Mouse (Mus musculus): ENCODE results near the gene Zfp277.

Gene Zfp277

GRCm38 (mm10) chr12:40445648-40446449, at the start of gene Zfp277, which contains the start of gene Dock4:
Gene Zfp277 (minus strand): TSS chr12:40445902.
Gene Dock4 (plus strand): TSS chr12:40445952.
- DNase-seq: peak; percentile 100

GRCm38 (mm10) chr12:40486047-40486837, 40.5 kb upstream of the Zfp277 start:
- no peak for DNase-seq

- no peak for DNase-seq
Measured at GRCm38 (mm10) chr12:40485210-40485609, 39.5 kb upstream of the Zfp277 start.

GRCm38 (mm10) chr12:40484224-40484623, 38.5 kb upstream of the Zfp277 start:
- no peak for DNase-seq

- peak; percentile 68 to 72 for DNase-seq
Measured at GRCm38 (mm10) chr12:40477621-40478452, 32.1 kb upstream of the Zfp277 start.

GRCm38 (mm10) chr12:40473709-40474108, 28.0 kb upstream of the Zfp277 start:
- no peak for DNase-seq

GRCm38 (mm10) chr12:40471649-40472399, 26.1 kb upstream of the Zfp277 start:
- DNase-seq: no peak

- DNase-seq: no peak
Measured at GRCm38 (mm10) chr12:40469009-40469408, 23.3 kb upstream of the Zfp277 start.

GRCm38 (mm10) chr12:40468235-40468634, 22.5 kb upstream of the Zfp277 start:
- DNase-seq: peak in 1 of 2 experiments; percentile 45

GRCm38 (mm10) chr12:40464282-40464681, 18.6 kb upstream of the Zfp277 start:
- peak; percentile 80 to 89 for DNase-seq

GRCm38 (mm10) chr12:40463828-40464227, 18.1 kb upstream of the Zfp277 start:
- DNase-seq: no peak

GRCm38 (mm10) chr12:40462693-40463235, 17.1 kb upstream of the Zfp277 start:
- peak in 1 of 2 experiments; percentile 36 for DNase-seq

GRCm38 (mm10) chr12:40459673-40460265, 14.1 kb upstream of the Zfp277 start:
- no peak for DNase-seq

- DNase-seq: no peak
Measured at GRCm38 (mm10) chr12:40458977-40459376, 13.3 kb upstream of the Zfp277 start.

- peak in 1 of 2 experiments; percentile 71 for DNase-seq
Measured at GRCm38 (mm10) chr12:40456517-40456916, 10.8 kb upstream of the Zfp277 start.

- no peak for DNase-seq
Measured at GRCm38 (mm10) chr12:40449119-40449795, 3.6 kb upstream of the Zfp277 start.

GRCm38 (mm10) chr12:40447561-40448355, 2.1 kb upstream of the Zfp277 start:
- peak; percentile 39 to 66 for DNase-seq

GRCm38 (mm10) chr12:40446450-40447381, 1.0 kb upstream of the Zfp277 start:
- peak; percentile 79 for DNase-seq

- DNase-seq: no peak
Measured at GRCm38 (mm10) chr12:40445206-40445605, 496 bp downstream of the Zfp277 start.

Measured in cerebellum, postnatal 14 days (tissue).